Mouse (Mus musculus) brain, embryonic 14.5 days (tissue): Measurements from ENCODE around the gene Zkscan3.

Experiments
- CTCF ChIP-seq: fragments of 200-500 bp; IDR thresholded peaks from 2 replicates; pipeline ENCODE4 v1.5.1; 2012; ENCODE audit warnings: inconsistent platforms, mild to moderate bottlenecking, moderate library complexity, borderline replicate concordance; ENCODE audit not compliant: insufficient read depth, insufficient read length; ENCODE audit errors: extremely low read depth
- POLR2A ChIP-seq: fragments of 200-500 bp; IDR thresholded peaks from 2 replicates; pipeline ENCODE4 v1.6.1; 2012; ENCODE audit warnings: mild to moderate bottlenecking, inconsistent platforms, borderline replicate concordance; ENCODE audit not compliant: poor library complexity, insufficient read depth, insufficient read length, severe bottlenecking; ENCODE audit errors: extremely low read depth

- TF ChIP-seq CTCF: no peak
- TF ChIP-seq POLR2A: no peak
These were observed 25.1 kb upstream of the Zkscan3 start for GRCm38 (mm10) chr13:21427631-21428030.
